Mouse (Mus musculus) left cerebral cortex, adult 2 months (tissue): ENCODE data around the gene Grn. TPM values are rescaled to one million over a fixed set of nuclear protein-coding genes. Genes with fewer than 3 reads are reported as not detected.
A peak's percentile ranks its signal among the peaks of the same experiment; 100 is the strongest.

Experiments used
- DNase-seq, 2 experiments: peaks; one replicate each; pipeline ENCODE4 v3.0.0; 2021 to 2022; ENCODE audit warnings: low spot score in 2 of 2, mixed read lengths in 1 of 2; ENCODE audit errors: extremely low spot score in 1 of 2
- H3K27ac ChIP-seq: fragments of 200-600 bp; 2 replicates; pipeline ENCODE4 v1.8.1; 2022
- H3K4me3 ChIP-seq: fragments of 200-600 bp; 2 replicates; pipeline ENCODE4 v1.8.1; 2022
- CTCF ChIP-seq: fragments of 200-600 bp; IDR thresholded peaks from 2 replicates; pipeline ENCODE4 v1.8.1; 2022; ENCODE audit warnings: antibody characterized with exemption, mild to moderate bottlenecking, moderate library complexity
- intact Hi-C: fragments of 180-260 bp; cut with DNase I; formaldehyde crosslinking; loops from one replicate; pipeline ENCODE4 v1.15.1; 2025
- total RNA-seq, 2 experiments: library from RNA; stranded (reverse); gene quantifications; 2 replicates each; pipeline ENCODE4 v1.2.3; 2021

The Grn gene
- total RNA-seq, 2 experiments from 2014 or later: 58.1 to 66.2 TPM

DNA sequence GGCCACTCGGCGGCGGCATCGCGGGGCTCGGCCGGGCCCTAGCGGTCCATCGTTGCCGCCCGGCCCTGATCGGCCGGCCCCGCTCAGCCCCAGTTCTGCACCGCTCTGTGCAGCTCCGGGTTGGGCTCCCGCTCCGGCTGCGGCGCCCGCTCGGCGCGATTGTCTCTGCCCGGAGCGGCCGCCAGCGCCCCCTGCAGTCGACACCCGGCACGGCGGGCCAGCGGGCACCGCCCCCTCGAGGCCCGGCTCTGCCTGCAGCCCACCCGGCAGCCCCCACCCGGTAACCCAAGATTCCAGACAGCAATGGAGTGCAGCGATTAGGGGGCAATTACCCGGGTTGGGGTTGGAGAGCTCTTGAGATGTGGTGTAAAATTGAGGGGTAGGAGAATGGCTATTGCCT lies 17.4 kb downstream of the Grn start, which contains the start of gene Fam171a2:
Gene Fam171a2 (minus strand): TSS at position 186 of the 400 bp plus-strand sequence.
- peak; percentile 91 for TF ChIP-seq CTCF
- intact Hi-C loops: no loop called here
- Histone ChIP-seq H3K27ac (peak within 1 kb of the TSS; percentile 97), H3K4me3 (peak within 1 kb of the TSS; percentile 91)
- peak; percentile 83 to 89 for DNase-seq

GRCm38 (mm10) chr11:102448327-102448726 lies 18.2 kb downstream of the Grn start:
- intact Hi-C loops: no loop called here
- peak overlapping the region; percentile 31 for H3K4me3 ChIP-seq
- DNase-seq: peak; percentile 46 to 48

DNA sequence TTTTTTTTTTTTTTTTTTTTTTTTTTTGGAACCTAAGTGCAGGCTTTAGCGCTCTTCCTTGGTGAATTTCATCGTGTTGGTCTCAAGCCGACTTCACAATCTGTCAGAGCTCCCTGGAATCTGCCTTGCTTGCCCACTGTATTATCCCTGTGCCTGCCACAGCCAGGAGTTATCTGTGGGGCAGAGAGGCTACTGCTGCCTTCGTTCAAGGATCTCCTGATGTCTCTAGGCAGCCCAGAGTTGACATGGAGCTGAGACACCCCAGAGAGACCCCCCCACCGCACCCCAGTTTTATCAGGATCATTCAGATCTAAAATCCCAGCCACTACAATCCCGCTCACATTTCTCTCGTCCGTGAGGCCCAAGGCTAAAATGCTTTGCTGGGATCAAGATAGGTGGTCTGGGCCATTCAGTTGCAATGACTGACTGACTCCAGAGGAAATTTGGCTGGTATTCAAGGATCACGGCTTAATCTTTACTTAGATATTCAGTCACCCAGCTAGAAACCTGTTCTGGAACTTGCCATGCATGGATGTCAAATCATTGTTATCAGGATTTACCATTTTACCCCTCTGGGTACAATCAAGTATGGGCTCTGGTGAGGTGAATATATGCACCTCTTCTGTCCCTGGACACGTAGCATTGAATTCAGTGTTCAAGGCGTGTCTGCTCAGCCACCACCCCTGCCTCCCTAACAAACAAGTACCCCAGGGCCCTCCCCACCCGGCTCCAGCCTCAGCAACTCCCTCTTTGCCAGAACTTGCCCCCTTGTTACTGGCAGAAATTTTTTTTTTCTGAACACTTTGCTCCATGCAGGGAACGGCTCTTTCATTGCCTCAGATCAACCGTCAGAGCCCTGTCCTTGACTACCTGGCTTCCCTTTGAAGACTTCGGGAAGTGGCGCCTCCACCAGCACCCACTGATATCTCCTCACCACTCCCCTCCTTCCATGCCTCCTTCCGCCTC lies 19.2 kb downstream of the Grn start:
- Histone ChIP-seq H3K4me3 (no peak overlapping the region), H3K27ac (peak overlapping the region; percentile 91)
- TF ChIP-seq CTCF: no peak
- DNase-seq: no peak
- intact Hi-C loops: no loop called here

More at GRCm38 (mm10) chr11:102448327-102448726, 18.2 kb downstream of the Grn start:
- H3K27ac ChIP-seq: peak overlapping the region; percentile 91
- TF ChIP-seq CTCF: no peak

- intact Hi-C loops: no loop called here
- no peak overlapping the region for H3K27ac ChIP-seq
- TF ChIP-seq CTCF: no peak
- H3K4me3 ChIP-seq: no peak overlapping the region
- DNase-seq: no peak
These were observed 23.0 kb downstream of the Grn start for GRCm38 (mm10) chr11:102453131-102453530.

DNA sequence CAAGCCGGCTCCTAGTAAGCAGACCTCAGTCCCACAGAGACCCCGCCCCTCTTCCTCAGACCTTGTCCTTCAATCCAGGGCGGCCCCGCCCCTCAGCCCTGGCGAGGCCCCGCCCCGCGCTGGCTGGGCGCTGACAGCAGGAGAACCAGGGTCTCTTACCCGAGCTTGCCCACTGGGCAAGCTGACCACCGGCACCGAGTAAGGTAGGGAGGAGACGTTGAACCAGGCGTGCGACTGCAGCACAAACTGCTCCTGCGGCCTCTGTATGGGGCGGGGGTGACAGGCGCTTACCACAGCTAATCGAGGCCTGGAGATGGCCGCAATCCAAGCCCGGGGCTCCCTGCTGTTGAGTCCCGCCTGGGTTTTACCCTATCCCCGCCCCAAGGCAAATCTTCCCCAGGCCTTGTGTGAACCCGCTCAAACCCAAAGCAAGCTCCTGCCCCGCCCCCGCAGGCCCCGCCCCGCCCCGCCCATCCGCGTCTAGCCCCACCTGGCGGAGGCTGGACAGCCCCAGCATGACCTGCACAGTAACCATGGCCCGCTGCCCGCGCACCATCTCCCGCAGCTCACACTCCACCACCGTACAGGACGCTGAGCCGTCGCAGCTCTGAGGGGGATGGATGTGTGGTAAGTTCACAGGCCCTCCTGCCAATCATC lies 25.8 kb downstream of the Grn start:
- DNase-seq: no peak
- H3K27ac ChIP-seq: peak overlapping the region; percentile 74
- intact Hi-C loops: no loop called here

DNA sequence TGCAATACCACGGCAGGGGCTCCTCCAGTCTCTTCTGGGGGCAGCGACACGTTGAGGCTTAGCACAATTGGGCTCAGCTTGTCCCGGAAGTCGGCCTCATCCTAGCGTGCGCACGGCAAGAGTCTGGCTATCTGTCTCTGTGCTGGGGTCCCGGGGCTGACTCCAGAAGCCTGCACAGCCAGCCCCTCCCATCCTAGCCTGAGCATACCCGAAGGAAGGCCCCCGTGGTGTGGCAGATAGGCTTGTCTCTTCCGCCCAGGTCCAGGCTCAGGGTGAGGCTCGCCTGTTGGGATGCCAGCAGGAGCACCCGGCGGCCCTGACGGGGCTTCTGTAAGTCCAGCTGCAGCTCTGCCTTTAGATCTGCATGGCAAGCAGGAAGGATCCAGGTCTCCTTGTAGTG lies 30.4 kb downstream of the Grn start:
- no peak for DNase-seq
- intact Hi-C loops: no loop called here
- TF ChIP-seq CTCF: no peak
- Histone ChIP-seq H3K4me3 (no peak overlapping the region), H3K27ac (no peak overlapping the region)

More for the DNA sequence above, 25.8 kb downstream of the Grn start:
- H3K4me3 ChIP-seq: peak overlapping the region; percentile 57
- peak; percentile 27 for TF ChIP-seq CTCF

GRCm38 (mm10) chr11:102461764-102462163 lies 31.6 kb downstream of the Grn start:
- no peak for TF ChIP-seq CTCF
- H3K4me3 ChIP-seq: no peak overlapping the region
- H3K27ac ChIP-seq: no peak overlapping the region
- DNase-seq: no peak
- intact Hi-C loops: no loop called here

GRCm38 (mm10) chr11:102464901-102465300 lies 34.8 kb downstream of the Grn start:
- no peak overlapping the region for H3K4me3 ChIP-seq
- DNase-seq: no peak
- no peak for TF ChIP-seq CTCF
- H3K27ac ChIP-seq: no peak overlapping the region
- intact Hi-C loops: no loop called here

- TF ChIP-seq CTCF: no peak
- Histone ChIP-seq H3K27ac (peak overlapping the region; percentile 60; the same call in 1 of the 2 replicates), H3K4me3 (no peak overlapping the region)
- intact Hi-C loops: no loop called here
- DNase-seq: peak; percentile 67 to 69
These were observed 35.8 kb downstream of the Grn start for GRCm38 (mm10) chr11:102465713-102466436.

DNA sequence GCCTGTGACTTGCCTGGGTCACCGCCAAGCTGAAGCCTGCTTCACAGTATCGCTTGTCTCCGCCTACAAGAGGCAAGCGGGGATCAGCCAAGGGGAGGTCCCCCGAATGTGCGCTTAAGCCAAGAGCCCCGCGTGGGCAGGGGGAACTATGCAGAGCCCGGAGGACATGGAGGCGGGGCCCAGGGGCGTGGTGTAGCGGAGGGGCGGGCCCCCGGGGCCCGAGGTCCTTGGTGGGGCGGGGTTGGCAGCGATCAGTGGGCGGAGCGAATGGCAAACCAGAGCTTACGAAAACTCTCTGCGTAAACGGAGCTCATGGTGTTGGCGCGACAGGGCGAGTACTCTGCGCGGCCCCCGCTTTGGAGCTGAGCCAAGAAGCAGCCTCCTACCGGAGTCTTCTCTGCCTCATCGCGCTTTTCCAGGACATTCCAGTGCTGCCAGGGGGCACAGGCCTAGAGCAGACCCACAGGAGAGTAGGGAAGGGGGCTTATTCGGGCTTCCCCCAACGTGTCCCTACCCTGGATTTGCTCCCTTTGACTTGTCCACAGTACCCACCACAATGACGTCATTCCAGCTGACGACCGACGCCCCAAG lies 37.0 kb downstream of the Grn start:
- Histone ChIP-seq H3K4me3 (peak overlapping the region; percentile 40), H3K27ac (peak overlapping the region; percentile 81)
- no peak; the same call in 1 of the 2 replicates for TF ChIP-seq CTCF
- DNase-seq: peak; percentile 91 to 92
- intact Hi-C loops: no loop called here

DNA sequence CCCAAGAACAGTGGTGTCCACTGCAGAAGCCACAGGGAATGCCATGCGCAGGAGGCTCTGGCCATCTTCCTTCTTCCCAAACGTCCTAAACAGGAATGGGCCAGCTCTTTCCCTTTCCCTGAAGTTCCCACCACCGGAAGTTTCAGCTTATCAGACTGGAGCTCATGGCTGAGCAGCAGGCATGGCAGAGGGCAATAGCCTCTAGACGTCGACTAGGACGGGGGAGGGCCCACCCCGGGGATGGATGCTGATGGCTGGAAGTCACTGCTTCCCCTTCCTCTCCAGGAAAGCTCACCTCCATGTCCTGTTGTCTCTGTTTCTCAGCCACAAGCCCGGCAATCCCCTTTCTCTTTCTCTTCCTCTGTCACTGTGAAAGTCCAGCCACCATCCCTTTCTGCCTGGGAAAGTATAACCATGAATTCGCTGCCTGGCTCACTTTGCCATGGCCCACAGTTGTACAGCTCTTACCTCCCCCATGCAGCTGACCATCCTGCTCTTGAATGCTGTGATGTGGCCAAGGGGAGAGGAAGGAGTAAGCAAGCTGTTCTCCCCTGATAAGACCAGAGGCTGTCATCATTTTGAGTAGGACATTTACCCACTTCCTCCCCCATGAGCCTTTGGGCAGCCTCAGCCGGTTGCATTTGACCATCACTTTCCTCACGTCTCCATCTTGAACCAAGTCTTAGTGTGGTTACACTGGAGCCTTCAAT lies 39.7 kb downstream of the Grn start, which contains the start of gene Itga2b:
Gene Itga2b (minus strand): TSS at position 475 of the 710 bp plus-strand sequence.
- TF ChIP-seq CTCF: no peak
- H3K4me3 ChIP-seq: no peak within 1 kb of the TSS
- intact Hi-C loops: no loop called here
- no peak within 1 kb of the TSS for H3K27ac ChIP-seq
- no peak for DNase-seq
